Mouse (Mus musculus) limb, embryonic 11.5 days (tissue): ENCODE measurements around the gene Lmbrd2. TPM values are rescaled to one million over a fixed set of nuclear protein-coding genes. Genes with fewer than 3 reads are reported as not detected.

Experiments used
- ATAC-seq: fragments of 200-750 bp; cut with Nextera tagmentation; 2 replicates; pipeline ENCODE4 v1.8.0; 2017; ENCODE audit warnings: low read depth; ENCODE audit not compliant: insufficient number of reproducible peaks, low FRiP score, low TSS enrichment
- DNase-seq: peaks from one replicate; pipeline ENCODE4 v3.0.0-alpha.2; 2015; ENCODE audit warnings: low spot score
- H3K27ac ChIP-seq: fragments of 300-500 bp; sonication (generic); replicated peaks from 2 replicates; pipeline ENCODE4 v1.5.1; 2014; ENCODE audit warnings: low read depth, mild to moderate bottlenecking, low read length
- H3K27me3 ChIP-seq: fragments of 300-500 bp; sonication (generic); 2 replicates; pipeline ENCODE4 v1.6.1; 2014; ENCODE audit warnings: mild to moderate bottlenecking, low read length, mixed read lengths; ENCODE audit not compliant: control insufficient read depth, insufficient read depth
- H3K36me3 ChIP-seq: fragments of 300-500 bp; sonication (generic); 2 replicates; pipeline ENCODE4 v1.6.1; 2014; ENCODE audit warnings: mild to moderate bottlenecking, low read length, moderate library complexity, mixed read lengths; ENCODE audit not compliant: control insufficient read depth, insufficient read depth
- H3K4me1 ChIP-seq: fragments of 300-500 bp; sonication (generic); 2 replicates; pipeline ENCODE4 v1.6.1; 2014; ENCODE audit warnings: low read length, mixed read lengths; ENCODE audit not compliant: control insufficient read depth, insufficient read depth
- H3K4me2 ChIP-seq: fragments of 300-500 bp; sonication (generic); 2 replicates; pipeline ENCODE4 v1.6.1; 2014; ENCODE audit warnings: low read depth, mild to moderate bottlenecking, moderate library complexity; ENCODE audit not compliant: severe bottlenecking
- H3K4me3 ChIP-seq: fragments of 300-500 bp; sonication (generic); 2 replicates; pipeline ENCODE4 v1.5.1; 2014; ENCODE audit warnings: low read depth, low read length
- H3K9ac ChIP-seq: fragments of 300-500 bp; sonication (generic); 2 replicates; pipeline ENCODE4 v1.6.1; 2014; ENCODE audit warnings: mild to moderate bottlenecking, low read length
- H3K9me3 ChIP-seq: fragments of 300-500 bp; sonication (generic); 2 replicates; pipeline ENCODE4 v1.6.1; 2016; ENCODE audit warnings: low read length; ENCODE audit not compliant: control insufficient read depth
- WGBS: fragments of 180-500 bp; shearing (Covaris S2); extraction: QIAGEN DNeasy Blood & Tissue Kit; methylation state at CpG from one replicate; pipeline ENCODE4 v1.1.7; 2014; 5-methylcytosine and 5-hydroxymethylcytosine counted together
- polyA plus RNA-seq: library from polyadenylated mRNA; unstranded; fragments of >200 nt; fragmentation: Nextera tagmentation; extraction: Ambion mirVana; gene quantifications from 2 replicates; pipeline ENCODE4 v1.2.1, GENCODE M21; 2014

The Lmbrd2 gene
- polyA plus RNA-seq, 1 experiment from 2014 or later: 2.8 TPM

DNA sequence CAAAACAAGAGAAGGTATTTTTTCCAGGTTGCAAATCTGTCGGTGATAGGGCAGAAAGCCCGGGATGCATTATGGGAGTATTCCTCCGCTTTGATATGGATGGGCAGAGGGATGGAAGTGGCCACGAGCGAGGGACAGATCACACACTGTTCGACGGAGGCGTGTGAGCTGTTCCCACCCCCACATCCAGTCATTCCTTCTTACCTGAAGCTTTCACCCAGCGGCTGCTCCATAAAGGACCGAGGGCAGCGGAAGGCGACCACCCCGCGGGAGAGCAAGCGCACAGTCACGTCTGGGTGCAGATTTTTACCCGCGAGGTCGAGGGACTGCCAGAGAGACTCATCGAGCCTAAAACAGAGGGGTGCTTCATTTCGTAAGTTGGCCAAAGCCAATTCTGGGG, 15.5 kb upstream of the Lmbrd2 start:
- no peaks in the 10 kb centered on the region for H3K4me1 ChIP-seq
- no peak overlapping the region for H3K4me3 ChIP-seq
- DNase-seq (peak; percentile 14), ATAC-seq (no peak)
- 92% methylated on average over 21 of the region's 21 CpGs for WGBS
- no peaks in the 10 kb centered on the region for H3K27me3 ChIP-seq
- no peak overlapping the region for H3K9ac ChIP-seq
- H3K27ac ChIP-seq: no peak overlapping the region
- H3K9me3 ChIP-seq: no peaks in the 10 kb centered on the region
- no peak overlapping the region for H3K4me2 ChIP-seq
- H3K36me3 ChIP-seq: peaks cover 24% of the 10 kb centered on the region

DNA sequence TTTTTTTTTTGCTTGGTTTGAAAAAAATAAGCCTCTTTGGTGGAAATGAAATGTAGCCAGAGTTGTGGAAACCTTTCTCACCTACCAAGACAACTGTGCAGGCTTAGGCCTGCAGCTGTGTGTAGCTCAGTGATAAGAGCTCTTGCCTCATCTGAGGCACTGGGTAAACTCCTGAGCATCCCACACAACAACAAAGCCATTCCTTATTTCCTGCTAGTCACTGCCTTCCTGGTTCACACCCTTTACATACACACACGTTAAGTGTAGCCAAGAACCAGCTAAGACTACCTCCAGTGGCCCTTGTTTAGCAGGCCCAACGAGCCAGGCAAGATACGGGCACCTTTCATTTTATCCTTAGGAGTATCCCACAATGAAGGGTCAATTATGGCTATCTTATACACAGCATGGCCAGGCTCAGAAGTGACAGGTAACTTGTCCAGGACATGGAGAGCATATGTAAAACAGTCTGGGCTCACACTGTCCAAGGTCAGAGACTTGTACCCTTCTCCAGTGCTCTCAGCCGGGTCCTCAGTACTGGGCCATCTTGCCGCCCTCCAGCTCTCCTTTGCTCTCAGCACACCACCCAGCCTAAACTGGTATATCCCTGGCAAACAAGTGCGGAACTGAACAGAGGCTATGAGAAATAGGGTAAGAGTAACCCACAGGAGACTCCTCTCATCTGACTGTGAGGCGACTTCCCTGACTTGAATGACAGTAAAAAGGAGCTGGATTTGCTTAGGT, 13.1 kb upstream of the Lmbrd2 start:
- Histone ChIP-seq H3K27me3 (no peaks in the 10 kb centered on the region), H3K4me3 (no peak overlapping the region), H3K9me3 (no peaks in the 10 kb centered on the region), H3K4me1 (no peaks in the 10 kb centered on the region), H3K9ac (no peak overlapping the region), H3K36me3 (peaks cover 20% of the 10 kb centered on the region), H3K4me2 (no peak overlapping the region), H3K27ac (no peak overlapping the region)
- WGBS: 90% methylated on average over 7 of the region's 7 CpGs
- DNase-seq (no peak), ATAC-seq (no peak)

DNA sequence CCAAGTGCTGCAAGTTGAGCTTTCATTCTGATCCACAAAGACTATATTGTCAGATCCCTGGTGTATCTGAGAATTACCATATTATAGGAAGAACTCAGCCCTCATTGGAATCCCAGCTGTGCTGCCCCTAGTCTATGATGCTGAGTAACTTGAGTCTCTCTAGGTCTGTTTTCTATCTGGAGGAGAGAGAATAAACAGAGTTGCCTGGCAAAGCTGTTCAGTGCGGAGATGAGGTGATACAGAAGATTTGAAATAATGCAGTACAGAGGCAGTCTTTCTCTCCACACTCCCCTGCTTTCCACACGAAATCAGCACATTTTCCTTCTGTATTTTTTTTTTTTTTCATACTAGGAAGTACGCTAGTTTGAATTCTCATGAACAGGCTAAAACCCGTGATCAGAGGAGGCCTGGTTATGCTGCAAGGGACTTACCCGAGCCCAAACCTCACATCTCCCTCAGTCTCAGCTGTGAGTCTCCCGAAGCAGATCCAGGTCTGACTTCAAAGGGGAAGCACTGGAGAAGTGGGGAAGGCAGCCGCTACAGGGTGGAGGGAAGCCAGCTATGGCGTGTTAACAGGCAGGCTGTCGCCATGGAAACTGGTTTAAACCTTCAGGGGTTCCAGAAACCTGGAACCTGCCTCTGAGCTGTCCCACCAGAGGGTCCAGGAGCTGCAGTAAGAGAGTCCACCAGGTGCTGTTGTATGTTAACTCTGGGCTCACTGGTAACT, 9.4 kb upstream of the Lmbrd2 start:
- no peak overlapping the region for H3K27ac ChIP-seq
- WGBS: 67% methylated on average over 9 of the region's 9 CpGs
- H3K4me3 ChIP-seq: no peak overlapping the region
- no peaks in the 10 kb centered on the region for H3K4me1 ChIP-seq
- no peaks in the 10 kb centered on the region for H3K9me3 ChIP-seq
- no peaks in the 10 kb centered on the region for H3K27me3 ChIP-seq
- no peak overlapping the region for H3K9ac ChIP-seq
- H3K4me2 ChIP-seq: no peak overlapping the region
- ATAC-seq (0 out of 2 replicates have a peak, but pooled peaks have one; percentile 37), DNase-seq (peak; percentile 20)
- H3K36me3 ChIP-seq: peaks cover 13% of the 10 kb centered on the region; the same call in 1 of the 2 replicates

GRCm38 (mm10) chr15:9131499-9131888, 8.9 kb upstream of the Lmbrd2 start:
- ATAC-seq (no peak), DNase-seq (no peak)
- H3K9ac ChIP-seq: no peak overlapping the region
- H3K36me3 ChIP-seq: peaks cover 13% of the 10 kb centered on the region
- no peak overlapping the region for H3K4me2 ChIP-seq
- no peaks in the 10 kb centered on the region for H3K4me1 ChIP-seq
- H3K27me3 ChIP-seq: no peaks in the 10 kb centered on the region
- no peaks in the 10 kb centered on the region for H3K9me3 ChIP-seq
- H3K27ac ChIP-seq: no peak overlapping the region
- no peak overlapping the region for H3K4me3 ChIP-seq
- WGBS: 83% methylated on average over 4 of the region's 4 CpGs

DNA sequence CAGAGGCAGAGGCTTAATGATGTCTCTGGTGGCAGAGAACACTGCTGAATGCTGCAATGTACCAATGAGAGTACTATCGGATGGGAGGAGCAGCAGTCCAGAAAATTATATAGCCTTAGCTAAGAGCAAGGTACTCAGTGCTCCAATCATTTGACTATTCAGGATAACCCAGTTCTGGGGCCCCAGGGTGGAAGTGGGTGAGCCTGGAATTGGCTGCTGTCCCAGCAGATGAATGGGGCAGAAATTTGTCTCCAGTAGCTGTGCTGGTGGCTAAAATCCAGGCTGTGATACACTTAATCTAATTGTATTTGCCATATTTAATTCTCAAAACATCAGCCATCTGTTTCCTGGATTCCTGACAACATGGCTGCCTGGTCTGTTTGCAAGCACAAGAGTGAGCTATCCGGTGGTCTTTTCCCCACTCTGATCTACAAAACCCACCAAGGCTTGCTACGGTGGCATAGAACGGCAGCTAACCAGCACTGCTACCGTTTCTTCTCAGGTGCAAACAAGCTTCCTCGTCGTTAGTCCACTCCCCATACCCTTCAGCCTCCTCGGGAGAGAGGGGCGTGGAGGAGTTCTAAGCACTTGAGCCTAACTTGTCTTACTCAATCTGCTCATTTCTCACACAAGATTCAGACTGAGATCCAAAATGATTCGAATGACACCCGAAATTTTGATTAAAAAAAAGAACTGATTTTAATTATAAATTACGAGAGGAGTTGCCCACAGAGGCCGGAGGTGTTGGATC, 7.5 kb upstream of the Lmbrd2 start:
- no peak overlapping the region for H3K4me3 ChIP-seq
- 83% methylated on average over 13 of the region's 13 CpGs for WGBS
- no peak overlapping the region for H3K4me2 ChIP-seq
- no peaks in the 10 kb centered on the region for H3K27me3 ChIP-seq
- H3K27ac ChIP-seq: no peak overlapping the region
- no peak for ATAC-seq
- H3K36me3 ChIP-seq: peaks cover 15% of the 10 kb centered on the region
- no peak overlapping the region for H3K9ac ChIP-seq
- H3K4me1 ChIP-seq: no peaks in the 10 kb centered on the region
- no peaks in the 10 kb centered on the region for H3K9me3 ChIP-seq
- DNase-seq: no peak

GRCm38 (mm10) chr15:9134891-9135507, 5.4 kb upstream of the Lmbrd2 start:
- no peak overlapping the region; the same call in 1 of the 2 replicates for H3K9ac ChIP-seq
- H3K4me1 ChIP-seq: no peaks in the 10 kb centered on the region; the same call in 1 of the 2 replicates
- DNase-seq (peak; percentile 36), ATAC-seq (peak; percentile 50)
- H3K27me3 ChIP-seq: no peaks in the 10 kb centered on the region
- no peaks in the 10 kb centered on the region for H3K9me3 ChIP-seq
- H3K36me3 ChIP-seq: peaks cover 10% of the 10 kb centered on the region
- no peak overlapping the region; the same call in 1 of the 2 replicates for H3K27ac ChIP-seq
- H3K4me2 ChIP-seq: no peak overlapping the region
- no peak overlapping the region for H3K4me3 ChIP-seq
- 69% methylated on average over 6 of the region's 6 CpGs for WGBS

DNA sequence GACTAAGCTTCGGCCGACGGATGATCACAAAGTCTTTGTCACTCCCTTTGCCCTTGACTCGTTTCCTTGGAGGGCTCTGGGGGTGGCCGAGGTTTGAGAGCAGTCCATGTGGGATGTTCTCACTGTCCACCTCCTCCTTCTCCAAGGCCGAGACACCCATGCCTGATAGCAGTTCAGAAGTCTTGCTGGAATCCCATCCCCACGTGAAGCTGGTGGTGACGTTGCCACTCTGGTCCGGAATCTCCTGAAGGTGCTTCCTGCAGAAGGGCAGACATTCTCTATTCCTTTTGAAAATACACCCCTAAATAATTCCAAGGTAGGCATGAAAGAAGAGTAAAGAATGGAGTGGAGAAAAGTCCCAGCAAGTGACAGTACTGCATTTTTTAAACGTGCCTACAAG, 903 bp upstream of the Lmbrd2 start:
- no peaks in the 10 kb centered on the region for H3K9me3 ChIP-seq
- peak overlapping the region; percentile 62 for H3K4me2 ChIP-seq
- H3K4me3 ChIP-seq: peak overlapping the region; percentile 84
- DNase-seq: peak; percentile 32
- WGBS: 34% methylated on average over 10 of the region's 10 CpGs
- ATAC-seq: no peak
- peaks cover 2% of the 10 kb centered on the region; the same call in 1 of the 2 replicates for H3K4me1 ChIP-seq
- peak overlapping the region; percentile 74 for H3K9ac ChIP-seq
- H3K27ac ChIP-seq: no peak overlapping the region
- H3K36me3 ChIP-seq: peaks cover 8% of the 10 kb centered on the region
- no peaks in the 10 kb centered on the region for H3K27me3 ChIP-seq

DNA sequence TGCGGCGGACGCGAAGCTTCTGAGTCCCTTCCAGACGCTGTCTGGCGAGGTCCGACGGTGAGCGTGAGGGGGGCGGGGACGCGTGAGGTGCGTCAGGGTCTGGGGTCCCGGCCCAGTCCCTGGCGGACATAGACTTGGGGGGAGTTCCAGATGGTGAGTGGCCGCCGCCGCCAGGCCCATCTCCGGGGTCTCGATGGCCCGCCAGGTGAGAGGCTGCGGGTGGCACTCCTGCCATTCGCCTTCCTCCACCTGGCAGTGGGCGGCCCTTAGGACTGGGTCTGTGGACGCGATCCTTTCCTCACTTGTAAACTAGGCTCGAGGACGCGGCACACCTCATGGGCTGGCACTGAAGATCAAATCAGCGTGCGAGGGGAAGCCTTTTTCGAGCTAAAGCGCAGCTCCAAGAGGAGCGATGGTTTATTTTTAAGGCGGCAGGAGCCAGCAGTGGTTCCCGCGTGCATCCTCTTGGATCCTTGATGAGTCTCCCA, 378 bp downstream of the Lmbrd2 start:
- Histone ChIP-seq H3K9me3 (no peaks in the 10 kb centered on the region), H3K9ac (peak overlapping the region; percentile 74), H3K4me3 (peak overlapping the region; percentile 84), H3K4me1 (peaks cover 2% of the 10 kb centered on the region; the same call in 1 of the 2 replicates), H3K36me3 (peaks cover 8% of the 10 kb centered on the region), H3K27me3 (no peaks in the 10 kb centered on the region), H3K27ac (peak overlapping the region; percentile 73), H3K4me2 (peak overlapping the region; percentile 55)
- under 1% methylated on average over 32 of the region's 37 CpGs for WGBS
- DNase-seq (no peak), ATAC-seq (peak; percentile 91)
